Mouse (Mus musculus) left cerebral cortex, adult 6 months (tissue): Measurements from ENCODE around the gene Rrnad1. TPM values are rescaled to one million over a fixed set of nuclear protein-coding genes. Genes with fewer than 3 reads are reported as not detected.

Source experiments
- long read RNA-seq, 2 experiments: library from polyadenylated mRNA; unstranded; transcript quantifications; one replicate each; pipeline ENCODE4 v2.0.0; 2019 to 2020
- polyA plus RNA-seq: library from polyadenylated mRNA; unstranded; fragments of <200 nt; fragmentation: Nextera tagmentation; gene quantifications from 2 replicates; pipeline ENCODE4 v1.2.3, GENCODE M21; 2021

Gene Rrnad1
- 8.7 and 9.4 TPM in 2 replicates for polyA plus RNA-seq
- long read RNA-seq, experiment 1, transcript Rrnad1-201 (8 exons, 2,492 nt) = minor isoform, 8 of 59 reads
- long read RNA-seq, experiment 1, transcript Rrnad1-202 (7 exons, 3,197 nt) = major isoform, 9 of 59 reads
- long read RNA-seq, experiment 1, partial matches to known transcripts = 9 of 59 reads
- long read RNA-seq, experiment 1, other reads (novel, unspliced or antisense) = 30 of 59 reads
- long read RNA-seq, experiment 2, transcript Rrnad1-201 (8 exons, 2,492 nt) = major isoform, 5 of 15 reads
- long read RNA-seq, experiment 2, partial matches to known transcripts = 0 of 15 reads
- long read RNA-seq, experiment 2, other reads (novel, unspliced or antisense) = 8 of 15 reads

DNA sequence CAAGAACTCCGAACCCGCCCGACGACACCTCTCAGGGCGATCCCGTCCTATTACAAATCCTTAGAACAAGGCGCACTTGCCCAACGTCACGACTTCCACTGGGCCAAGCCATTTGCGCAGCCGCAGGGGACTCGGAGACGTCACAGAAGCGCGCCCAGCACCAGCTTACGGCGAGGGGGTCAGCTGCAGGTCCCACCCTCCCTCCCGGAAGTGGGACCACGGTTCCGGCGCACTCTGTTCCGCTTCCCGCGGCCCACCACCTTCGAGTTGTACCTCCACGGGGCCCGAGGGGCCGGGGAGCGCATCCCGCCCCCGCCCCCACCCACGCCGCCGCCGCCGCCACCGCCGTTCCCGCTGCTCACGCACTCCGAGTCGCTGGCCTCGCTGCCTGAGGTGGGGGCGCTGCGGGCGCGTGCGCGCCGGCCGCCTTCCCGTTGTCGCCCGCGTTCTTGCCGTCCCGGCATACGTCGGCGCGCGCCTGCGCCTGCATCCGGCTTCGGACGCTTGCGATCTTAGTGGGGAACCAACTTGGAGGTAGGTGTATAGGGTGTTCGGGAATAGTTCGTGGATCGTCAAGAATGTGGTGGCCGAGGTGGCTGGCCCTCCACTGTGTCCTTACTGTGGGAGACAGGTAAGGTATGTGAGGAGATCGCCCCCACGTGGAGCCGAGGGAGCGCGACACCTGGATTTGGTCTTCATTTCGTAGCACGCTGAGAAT, at the start of gene Rrnad1, which contains the start of gene Isg20l2:
Gene Rrnad1 (minus strand): TSS at position 640 of the 718 bp plus-strand sequence.
Gene Isg20l2 (plus strand): TSS at position 237 of the 718 bp plus-strand sequence.

DNA sequence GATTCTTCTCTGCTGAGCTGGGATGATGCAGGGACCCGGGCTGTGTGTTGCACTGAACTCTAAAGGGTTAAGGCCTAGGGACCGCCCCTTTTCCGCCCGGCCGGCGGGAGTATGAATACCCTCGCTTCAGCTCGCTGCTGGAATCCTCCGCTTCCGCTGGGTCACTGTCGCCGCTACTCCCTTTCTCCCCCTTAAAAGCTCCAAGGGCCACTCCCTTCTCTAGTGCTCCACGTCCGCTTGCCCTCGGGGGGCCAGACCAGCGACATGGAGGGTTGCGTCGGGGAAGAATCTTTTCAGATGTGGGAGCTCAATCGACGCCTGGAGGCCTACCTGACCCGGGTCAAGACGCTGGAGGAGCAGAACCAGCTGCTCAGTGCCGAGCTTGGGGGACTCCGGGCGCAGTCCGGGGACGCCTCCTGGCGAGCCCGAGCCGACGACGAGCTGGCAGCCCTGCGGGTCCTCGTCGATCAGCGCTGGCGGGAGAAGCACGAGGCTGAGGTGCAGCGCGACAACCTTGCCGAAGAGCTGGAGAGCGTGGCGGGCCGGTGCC, 40.5 kb upstream of the Rrnad1 start, which contains the start of gene Nes:
Gene Nes (plus strand): TSS at position 140 of the 550 bp plus-strand sequence.

DNA sequence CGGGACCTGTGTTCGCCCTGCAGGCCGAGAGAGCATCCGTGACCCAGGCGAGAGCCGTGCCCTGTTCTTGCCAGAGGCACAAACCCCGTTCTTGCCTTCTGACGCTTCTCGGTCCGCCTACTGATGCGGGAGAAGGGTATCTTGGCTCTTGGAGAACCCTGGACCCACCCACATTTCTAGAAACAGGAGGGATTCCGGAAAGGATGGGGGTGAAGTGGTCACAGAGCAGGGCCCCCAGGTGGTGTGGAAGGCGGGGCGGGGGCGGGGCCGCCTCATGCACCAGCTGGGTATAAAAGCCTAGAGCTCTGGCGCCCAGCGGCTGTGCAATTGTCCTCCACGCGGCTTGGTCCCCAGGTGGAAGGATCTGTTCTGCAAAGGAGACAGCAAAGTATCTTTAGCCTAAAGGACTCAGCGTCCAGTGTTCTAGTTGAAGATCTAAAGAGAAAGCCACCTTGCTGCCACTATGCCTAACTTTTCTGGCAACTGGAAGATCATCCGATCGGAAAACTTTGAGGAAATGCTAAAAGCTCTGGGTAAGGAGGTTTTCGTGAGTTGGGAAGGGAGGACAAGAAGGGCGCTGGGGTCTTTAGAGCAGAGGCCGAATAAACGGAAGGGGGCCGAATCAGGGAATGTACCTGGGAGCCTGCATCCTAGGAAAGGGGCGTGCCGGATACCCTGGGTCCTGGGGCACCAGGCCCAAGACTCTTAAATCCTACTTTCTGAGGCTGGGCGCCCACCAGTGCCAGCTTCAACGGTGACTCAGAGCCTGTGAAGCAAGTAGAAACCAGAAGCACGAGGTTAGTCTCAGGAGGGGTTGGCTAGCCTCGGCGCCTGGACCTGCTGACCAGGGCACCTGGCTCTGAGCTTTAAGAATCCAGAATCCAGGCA, 18.1 kb upstream of the Rrnad1 start, which contains the start of gene Crabp2:
Gene Crabp2 (plus strand): TSS at position 289 of the 888 bp plus-strand sequence.

DNA sequence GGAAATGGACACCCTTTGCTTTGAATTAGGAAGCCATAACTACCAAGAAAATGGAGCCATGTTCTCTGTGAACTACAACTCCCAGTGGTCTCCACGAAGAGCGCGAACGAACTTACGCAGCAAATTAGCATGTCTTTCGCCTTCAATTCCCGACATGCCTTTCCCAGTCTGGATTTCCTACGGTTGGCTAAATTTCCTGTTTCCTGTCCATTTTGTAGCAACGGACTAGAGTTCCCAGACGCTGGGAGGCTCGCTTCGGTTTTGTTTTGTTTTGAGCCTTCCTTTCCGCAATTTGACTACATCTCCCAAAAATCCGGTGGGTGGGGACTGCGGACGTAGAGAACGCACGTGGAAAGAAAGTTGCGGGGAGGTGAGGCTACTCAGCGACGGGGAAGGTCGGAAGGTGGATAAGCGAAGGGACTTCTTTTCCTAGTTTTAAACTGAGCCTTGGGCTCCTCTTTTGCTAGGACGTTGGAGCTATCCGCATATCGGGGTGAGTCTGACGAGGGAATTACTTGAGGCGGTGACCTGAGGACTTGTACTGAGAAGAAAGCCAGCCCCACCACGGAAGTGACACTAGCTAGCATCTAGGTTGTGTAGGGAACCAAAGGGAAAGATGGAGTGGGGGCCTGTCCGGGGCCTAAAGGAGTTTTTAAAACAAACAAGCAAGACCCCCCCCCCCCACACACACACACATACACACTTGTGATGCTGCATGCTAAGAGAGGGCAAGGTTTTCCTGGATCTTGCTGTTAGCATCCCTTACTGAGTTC, 11.0 kb downstream of the Rrnad1 start, which contains the start of gene Mrpl24:
Gene Mrpl24 (plus strand): TSS at position 171 of the 773 bp plus-strand sequence.

DNA sequence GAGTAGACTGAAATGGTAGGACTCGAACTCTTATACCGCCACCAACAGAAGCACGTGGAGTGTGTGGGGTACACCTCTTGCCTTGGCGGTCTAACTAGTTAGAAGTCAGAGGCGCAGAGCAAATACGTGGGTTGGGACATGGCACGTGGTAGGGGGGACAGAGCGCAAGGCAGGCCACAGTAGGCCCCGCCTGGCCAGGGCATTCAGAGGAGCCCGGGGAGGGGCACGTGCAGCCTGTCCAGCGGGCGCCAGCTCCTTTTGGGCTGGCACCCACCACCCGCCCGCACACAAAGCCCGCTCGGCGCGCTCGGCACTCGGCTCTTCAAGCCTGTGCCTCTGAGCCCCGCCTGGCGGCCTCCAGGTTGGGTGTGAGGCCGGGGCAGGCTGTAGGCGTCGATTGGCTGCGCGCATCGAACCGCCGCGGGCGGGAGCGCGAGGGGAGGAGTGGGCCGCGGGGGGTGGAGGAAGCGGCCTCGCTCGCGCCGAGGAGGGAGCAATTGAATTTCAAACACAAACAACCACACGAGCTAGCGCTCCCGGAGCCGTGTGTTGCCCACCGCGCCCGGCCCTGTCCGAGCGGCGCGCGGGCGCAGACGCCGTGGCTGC, 24.5 kb downstream of the Rrnad1 start, which contains the start of gene Hdgf:
Gene Hdgf (plus strand): TSS at position 442 of the 606 bp plus-strand sequence.

DNA sequence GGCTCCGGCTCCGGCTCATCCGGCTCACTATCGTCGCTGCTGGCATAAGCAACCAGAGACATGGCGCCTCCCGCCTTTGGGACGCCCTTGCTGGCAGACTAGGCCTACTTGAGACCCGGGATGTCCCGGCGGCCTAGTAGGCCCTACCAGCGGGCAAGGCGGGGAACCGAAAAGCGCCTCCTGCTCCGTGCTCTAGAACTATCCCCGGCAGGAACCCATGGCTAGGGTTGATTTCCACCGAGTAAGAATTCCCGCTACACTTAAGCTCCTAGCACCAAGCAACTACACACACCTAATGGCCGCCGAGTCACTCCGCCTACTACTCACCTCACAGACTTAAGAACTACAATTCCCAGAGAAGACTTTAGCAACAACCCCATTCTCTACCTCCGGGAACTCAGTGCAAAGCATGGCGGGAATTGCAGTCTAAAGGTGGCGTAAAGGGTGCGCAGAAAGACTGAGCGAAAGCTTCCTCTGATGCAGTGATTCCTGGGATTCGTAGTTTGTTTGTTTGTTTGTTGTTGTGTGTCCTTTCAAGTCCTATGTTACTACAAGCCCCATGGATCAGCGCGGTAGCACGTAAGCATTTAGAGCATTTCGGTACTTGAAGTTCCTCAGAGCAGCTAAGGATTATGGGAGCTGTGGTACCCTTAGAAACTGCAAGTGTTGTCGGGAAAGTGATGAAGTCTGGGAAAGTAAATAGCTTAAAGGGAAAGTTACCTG, 45.1 kb downstream of the Rrnad1 start, which contains the start of gene Prcc:
Gene Prcc (minus strand): TSS at position 328 of the 723 bp plus-strand sequence.

Other genes starting within 250 kb of the Rrnad1 start
- 0.08 and 0.34 TPM in 2 replicates for gene Lrrc71, start 182.1 kb downstream of the Rrnad1 start, polyA plus RNA-seq
- 0.72 and 1.2 TPM in 2 replicates for gene Ntrk1, start 135.6 kb downstream of the Rrnad1 start, polyA plus RNA-seq
- 0.21 and 0.27 TPM in 2 replicates for gene Insrr, start 133.8 kb downstream of the Rrnad1 start, polyA plus RNA-seq
- gene Pear1, start 106.4 kb downstream of the Rrnad1 start, polyA plus RNA-seq = 2.9 and 3.4 TPM in 2 replicates
- gene Sh2d2a, start 84.0 kb downstream of the Rrnad1 start, polyA plus RNA-seq = not detected in 2 replicates
- gene Prcc, start 45.1 kb downstream of the Rrnad1 start, polyA plus RNA-seq = 4.0 and 5.3 TPM in 2 replicates
- 78.2 and 136 TPM in 2 replicates for gene Hdgf, start 24.4 kb downstream of the Rrnad1 start, polyA plus RNA-seq
- 66.0 and 75.7 TPM in 2 replicates for gene Mrpl24, start 11.2 kb downstream of the Rrnad1 start, polyA plus RNA-seq
- gene Isg20l2, start 403 bp downstream of the Rrnad1 start, polyA plus RNA-seq = 3.2 and 5.5 TPM in 2 replicates
- 12.9 and 20.4 TPM in 2 replicates for gene Crabp2, start 17.9 kb upstream of the Rrnad1 start, polyA plus RNA-seq
- 0.83 and 1.5 TPM in 2 replicates for gene Nes, start 40.4 kb upstream of the Rrnad1 start, polyA plus RNA-seq
- 169 and 175 TPM in 2 replicates for gene Bcan, start 69.5 kb upstream of the Rrnad1 start, polyA plus RNA-seq
- gene Hapln2, start 96.9 kb upstream of the Rrnad1 start, polyA plus RNA-seq = 14.7 and 18.6 TPM in 2 replicates
- 17.8 and 18.1 TPM in 2 replicates for gene Gpatch4, start 112.4 kb upstream of the Rrnad1 start, polyA plus RNA-seq
- 203 and 228 TPM in 2 replicates for gene Naxe, start 127.8 kb upstream of the Rrnad1 start, polyA plus RNA-seq
- gene Ttc24, start 147.6 kb upstream of the Rrnad1 start, polyA plus RNA-seq = not detected in 2 replicates
- 0.18 and 0.29 TPM in 2 replicates for gene Iqgap3, start 151.3 kb upstream of the Rrnad1 start, polyA plus RNA-seq
- gene Mef2d, start 211.7 kb upstream of the Rrnad1 start, polyA plus RNA-seq = 21.3 and 112 TPM in 2 replicates